Mouse (Mus musculus) heart, embryonic 14.5 days (tissue): Measurements from ENCODE around the gene Lgals7. TPM values are rescaled to one million over a fixed set of nuclear protein-coding genes. Genes with fewer than 3 reads are reported as not detected.

Experiments used
- ATAC-seq: fragments of 200-750 bp; cut with Nextera tagmentation; 2 replicates; pipeline ENCODE4 v1.8.0; 2017; ENCODE audit warnings: low read depth, moderate TSS enrichment; ENCODE audit not compliant: insufficient number of reproducible peaks, insufficient read depth, low FRiP score
- H3K27ac ChIP-seq, 2 experiments: fragments of 200-500 bp in 1 of 2; fragments of 300-500 bp in 1 of 2; sonication (generic) in 1 of 2; replicated peaks in 1 of 2; 2 replicates each; pipeline ENCODE4 v1.5.1; 2012 to 2014; ENCODE audit warnings: low read depth in 2 of 2, low read length in 2 of 2, control low read depth in 1 of 2, mild to moderate bottlenecking in 1 of 2, mixed read lengths in 1 of 2; ENCODE audit not compliant: control insufficient read depth in 1 of 2, insufficient read depth in 1 of 2
- H3K27me3 ChIP-seq: fragments of 300-500 bp; sonication (generic); 2 replicates; pipeline ENCODE4 v1.6.1; 2014; ENCODE audit warnings: mild to moderate bottlenecking, low read length, control low read depth; ENCODE audit not compliant: control insufficient read depth, insufficient read depth
- H3K36me3 ChIP-seq: fragments of 300-500 bp; sonication (generic); 2 replicates; pipeline ENCODE4 v1.6.1; 2014; ENCODE audit warnings: mild to moderate bottlenecking, control low read depth, low read length, mixed read lengths; ENCODE audit not compliant: control insufficient read depth, insufficient read depth
- H3K4me1 ChIP-seq, 2 experiments: fragments of 200-500 bp in 1 of 2; fragments of 300-500 bp in 1 of 2; sonication (generic) in 1 of 2; 2 replicates each; pipeline ENCODE4 v1.6.1; 2012 to 2014; ENCODE audit warnings: low read length in 2 of 2, control low read depth in 1 of 2, mixed read lengths in 1 of 2; ENCODE audit not compliant: control insufficient read depth in 2 of 2, insufficient read depth in 2 of 2
- H3K4me2 ChIP-seq: fragments of 300-500 bp; sonication (generic); 2 replicates; pipeline ENCODE4 v1.6.1; 2014; ENCODE audit warnings: mild to moderate bottlenecking, low read length
- H3K4me3 ChIP-seq, 2 experiments: fragments of 200-500 bp in 1 of 2; fragments of 300-500 bp in 1 of 2; sonication (generic) in 1 of 2; 2 replicates each; pipeline ENCODE4 v1.5.1; 2012 to 2014; ENCODE audit warnings: low read length in 2 of 2, mild to moderate bottlenecking in 2 of 2, control low read depth in 1 of 2, low read depth in 1 of 2, moderate library complexity in 1 of 2; ENCODE audit not compliant: control insufficient read depth in 1 of 2, insufficient read depth in 1 of 2
- H3K9ac ChIP-seq: fragments of 300-500 bp; sonication (generic); 2 replicates; pipeline ENCODE4 v1.6.1; 2014; ENCODE audit warnings: mild to moderate bottlenecking, low read length
- H3K9me3 ChIP-seq: fragments of 300-500 bp; sonication (generic); 2 replicates; pipeline ENCODE4 v1.6.1; 2016; ENCODE audit warnings: low read length, control low read depth; ENCODE audit not compliant: control insufficient read depth
- WGBS: fragments of 180-500 bp; shearing (Covaris S2); extraction: QIAGEN DNeasy Blood & Tissue Kit; methylation state at CpG from one replicate; pipeline ENCODE4 v1.1.7; 2014; 5-methylcytosine and 5-hydroxymethylcytosine counted together
- polyA plus RNA-seq: library from polyadenylated mRNA; unstranded; fragments of >200 nt; fragmentation: Nextera tagmentation; extraction: Ambion mirVana; gene quantifications from 2 replicates; pipeline ENCODE4 v1.2.1, GENCODE M21; 2014

Lgals7 gene
- polyA plus RNA-seq, 1 experiment from 2014 or later, result 2.6 TPM

- 75% methylated on average over 4 of the region's 4 CpGs for WGBS
- no peak overlapping the region for H3K27ac ChIP-seq
- no peaks in the 10 kb centered on the region for H3K9me3 ChIP-seq
- H3K4me1 ChIP-seq, result no peaks in the 10 kb centered on the region
- no peak for ATAC-seq
- H3K9ac ChIP-seq, result no peak overlapping the region
- H3K4me3 ChIP-seq, result no peak overlapping the region
- H3K4me2 ChIP-seq, result no peak overlapping the region
- no peaks in the 10 kb centered on the region for H3K36me3 ChIP-seq
- no peaks in the 10 kb centered on the region for H3K27me3 ChIP-seq
Measured at GRCm38 (mm10) chr7:28850642-28851041, 13.0 kb upstream of the Lgals7 start.

- Histone ChIP-seq H3K36me3 (no peaks in the 10 kb centered on the region), H3K27ac (no peak overlapping the region), H3K4me2 (no peak overlapping the region), H3K9ac (no peak overlapping the region), H3K27me3 (no peaks in the 10 kb centered on the region), H3K9me3 (0 out of 2 replicates have a peak, but pooled peaks cover 7% of the 10 kb centered on the region), H3K4me1 (peaks cover 8 to 10% of the 10 kb centered on the region in 2 experiments), H3K4me3 (no peak overlapping the region)
- WGBS, result 84% methylated on average over 2 of the region's 2 CpGs
- ATAC-seq, result no peak
Measured at GRCm38 (mm10) chr7:28859953-28860352, 3.7 kb upstream of the Lgals7 start.

DNA sequence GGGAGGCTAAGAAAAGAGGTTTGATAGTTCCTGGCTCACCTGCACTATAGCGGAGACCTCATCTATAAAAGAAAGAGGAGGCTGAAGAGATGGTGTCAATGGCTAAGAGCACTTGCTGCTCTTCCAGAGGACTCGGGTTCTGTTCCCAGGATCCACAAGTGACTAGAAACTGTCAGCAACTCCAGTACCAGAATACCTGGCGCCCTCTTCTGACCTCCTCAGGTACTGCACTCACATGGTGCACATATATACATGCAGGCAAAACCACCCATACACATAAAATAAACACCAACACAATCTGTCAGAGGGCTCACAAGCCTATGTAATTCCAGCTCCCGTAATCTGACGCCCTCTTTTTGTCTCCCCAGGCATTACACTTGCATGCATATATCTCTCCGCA lies 2.8 kb upstream of the Lgals7 start:
- Histone ChIP-seq H3K36me3 (no peaks in the 10 kb centered on the region), H3K4me2 (no peak overlapping the region), H3K4me3 (no peak overlapping the region), H3K4me1 (peaks cover 13 to 15% of the 10 kb centered on the region in 2 experiments), H3K27ac (no peak overlapping the region), H3K9me3 (0 out of 2 replicates have a peak, but pooled peaks cover 7% of the 10 kb centered on the region), H3K27me3 (no peaks in the 10 kb centered on the region), H3K9ac (no peak overlapping the region)
- 80% methylated on average over 6 of the region's 6 CpGs for WGBS
- no peak for ATAC-seq

DNA sequence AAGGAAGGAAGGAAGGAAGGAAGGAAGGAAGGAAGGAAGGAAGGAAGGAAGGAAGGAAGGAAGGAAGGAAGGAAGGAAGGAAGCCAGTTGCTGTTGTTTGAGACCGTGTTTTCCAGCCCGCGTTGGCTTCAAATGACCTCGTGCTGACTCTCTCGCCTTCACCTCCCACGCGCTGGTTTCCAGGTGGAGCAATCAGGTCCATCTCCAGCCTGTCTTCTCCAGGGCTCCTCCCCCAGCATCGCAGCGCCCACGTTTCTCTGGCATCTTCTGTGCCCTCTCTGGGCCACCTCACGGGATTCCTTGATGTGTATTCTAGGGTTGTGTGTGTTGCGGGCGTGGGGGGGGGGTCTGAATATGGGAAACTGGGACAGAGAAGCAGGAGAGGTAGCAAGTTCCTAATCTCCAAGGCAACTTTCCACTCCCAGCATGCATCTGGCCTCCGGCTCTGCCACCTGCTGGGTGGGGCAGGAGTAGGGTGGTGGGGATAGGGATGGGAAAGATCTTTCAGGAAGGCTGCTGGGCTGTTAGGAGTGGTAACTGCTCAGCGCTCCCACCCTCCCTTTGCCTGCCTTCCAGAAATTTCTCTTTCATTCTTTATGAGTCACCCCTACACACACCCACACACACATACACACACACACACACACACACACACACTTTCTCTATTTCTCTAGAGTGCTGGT lies 695 bp upstream of the Lgals7 start:
- 73% methylated on average over 15 of the region's 15 CpGs for WGBS

DNA sequence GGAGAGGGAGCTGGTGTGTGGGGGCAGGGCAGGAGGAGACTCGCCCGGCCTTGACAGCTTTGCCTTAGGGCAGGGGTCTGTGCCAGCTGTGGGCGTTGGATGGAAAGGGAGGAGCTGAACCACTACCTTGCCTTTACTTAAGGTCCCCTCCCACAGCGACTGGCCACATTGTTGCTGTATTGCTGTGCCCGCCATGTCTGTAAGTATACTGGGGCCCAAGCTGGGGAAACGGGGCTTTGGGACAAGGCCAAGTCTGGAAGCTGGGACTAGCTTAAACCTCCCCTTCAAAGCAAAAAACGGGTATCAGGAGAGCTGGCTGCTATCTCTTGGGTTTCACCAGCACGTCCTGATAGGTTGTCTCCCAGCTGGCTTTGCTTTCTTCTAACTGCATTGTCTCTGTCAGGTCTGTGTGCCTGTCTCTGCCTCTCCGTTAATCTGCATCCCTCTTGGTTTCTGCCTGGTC lies 666 bp downstream of the Lgals7 start:
- WGBS, result 34% methylated on average over 9 of the region's 9 CpGs
- peak overlapping the region; percentile 8; the same call in 1 of the 2 replicates for H3K9ac ChIP-seq
- 0 out of 2 replicates have a peak, but pooled peaks cover 4% of the 10 kb centered on the region for H3K9me3 ChIP-seq
- H3K36me3 ChIP-seq, result no peaks in the 10 kb centered on the region
- H3K4me1 ChIP-seq, result peaks cover 19 to 20% of the 10 kb centered on the region in 2 experiments
- H3K27me3 ChIP-seq, result no peaks in the 10 kb centered on the region
- H3K27ac ChIP-seq, result peak overlapping the region in 1 of 2 experiments; percentile 39; a peak in 1 of 4 replicates
- H3K4me2 ChIP-seq, result peak overlapping the region; percentile 23
- H3K4me3 ChIP-seq, result no peak overlapping the region
- ATAC-seq, result no peak

More for the DNA sequence above, 695 bp upstream of the Lgals7 start:
- 0 out of 2 replicates have a peak, but pooled peaks cover 7% of the 10 kb centered on the region for H3K9me3 ChIP-seq
- ATAC-seq, result no peak
- H3K36me3 ChIP-seq, result no peaks in the 10 kb centered on the region
- H3K4me2 ChIP-seq, result no peak overlapping the region
- H3K4me3 ChIP-seq, result no peak overlapping the region
- no peak overlapping the region for H3K9ac ChIP-seq
- H3K27me3 ChIP-seq, result no peaks in the 10 kb centered on the region
- H3K4me1 ChIP-seq, result peaks cover 19 to 20% of the 10 kb centered on the region in 2 experiments
- H3K27ac ChIP-seq, result no peak overlapping the region

- 41% methylated on average over 33 of the region's 33 CpGs for WGBS
- Histone ChIP-seq H3K4me2 (peak overlapping the region; percentile 59), H3K27ac (0 out of 4 replicates have a peak overlapping the region, but pooled peaks of 1 of the 2 experiments have one; percentile 14), H3K9ac (peak overlapping the region; percentile 49), H3K4me3 (peak overlapping the region; percentile 20 to 27), H3K9me3 (0 out of 2 replicates have a peak, but pooled peaks cover 4% of the 10 kb centered on the region), H3K36me3 (no peaks in the 10 kb centered on the region), H3K27me3 (no peaks in the 10 kb centered on the region), H3K4me1 (peaks cover 19 to 20% of the 10 kb centered on the region in 2 experiments)
- ATAC-seq, result 0 out of 2 replicates have a peak, but pooled peaks have one; percentile 38
Measured at GRCm38 (mm10) chr7:28865481-28866300, 2.0 kb downstream of the Lgals7 start.

DNA sequence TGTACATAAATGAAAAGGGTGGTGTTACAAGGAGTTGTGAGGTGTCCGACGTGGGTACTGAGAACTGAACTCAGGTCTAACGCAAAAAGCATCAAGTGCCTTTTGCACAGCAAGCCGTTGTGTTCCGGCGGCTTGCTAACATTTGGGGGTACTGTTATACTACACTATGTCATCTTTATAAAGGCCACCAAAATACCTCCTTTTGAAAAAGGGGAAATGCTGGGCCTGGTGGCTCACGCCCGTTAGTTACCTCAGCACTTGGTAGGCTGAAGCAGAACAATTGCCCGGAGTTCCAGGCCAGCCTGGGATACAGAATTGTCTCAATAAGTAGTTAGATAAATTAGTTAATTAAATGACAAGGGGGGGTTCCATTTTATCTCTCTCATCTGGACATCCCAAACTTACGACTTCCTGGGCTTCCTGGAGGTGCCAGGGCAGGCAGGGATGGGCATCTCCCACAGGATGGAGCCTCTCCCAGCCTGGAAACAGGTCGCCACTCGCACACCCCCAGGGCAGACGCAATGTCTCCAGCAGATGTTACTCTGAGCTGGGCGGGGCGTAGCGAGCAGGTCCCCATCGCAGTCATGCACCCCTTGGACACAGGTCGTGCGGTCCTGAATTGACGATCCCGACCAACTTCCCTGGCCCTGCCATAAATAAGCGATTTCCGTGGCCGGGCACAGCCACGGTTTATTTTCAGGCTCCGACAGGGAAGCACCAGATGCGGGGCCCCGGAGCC lies 3.3 kb downstream of the Lgals7 start:
- H3K4me1 ChIP-seq, result peaks cover 19 to 20% of the 10 kb centered on the region in 2 experiments
- no peak overlapping the region for H3K9ac ChIP-seq
- no peak overlapping the region for H3K4me2 ChIP-seq
- ATAC-seq, result no peak
- 93% methylated on average over 28 of the region's 28 CpGs for WGBS
- H3K36me3 ChIP-seq, result no peaks in the 10 kb centered on the region
- no peak overlapping the region for H3K27ac ChIP-seq
- no peak overlapping the region for H3K4me3 ChIP-seq
- H3K27me3 ChIP-seq, result no peaks in the 10 kb centered on the region
- no peaks in the 10 kb centered on the region for H3K9me3 ChIP-seq
